Mouse (Mus musculus): ENCODE results near the gene Vpreb2.
"Not testable (repeated sequence)": the region's sequence is repeated elsewhere in the genome, so short reads cannot be mapped to it uniquely, and the experiment has no call there.

Vpreb2 gene

DNA sequence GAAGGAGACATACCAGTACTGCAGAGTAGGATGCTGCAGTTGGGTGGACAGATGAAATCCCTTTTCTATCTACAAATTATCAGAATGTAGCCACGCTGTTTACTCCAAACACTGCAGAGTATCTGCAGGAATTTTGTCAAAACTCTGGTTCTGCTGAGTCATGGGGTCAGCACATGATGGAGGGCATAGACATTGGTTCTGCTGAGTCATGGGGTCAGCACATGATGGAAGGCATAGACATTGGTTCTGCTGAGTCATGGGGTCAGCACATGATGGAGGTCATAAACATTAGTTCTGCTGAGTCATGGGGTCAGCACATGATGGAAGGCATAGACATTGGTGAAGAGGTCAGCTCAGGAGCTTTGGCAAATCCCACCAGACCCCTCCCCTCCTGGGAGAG, 7.5 kb downstream of the Vpreb2 start:
- DNase-seq (ENCODE audit: low read depth, low spot score), result no peak

- DNase-seq (ENCODE audit: low read depth, low spot score), result not testable (repeated sequence)
Measured at GRCm38 (mm10) chr16:17992321-17992720, 12.1 kb downstream of the Vpreb2 start.

- DNase-seq (ENCODE audit: low read depth, low spot score), result no peak
Measured at GRCm38 (mm10) chr16:17999668-18000067, 19.4 kb downstream of the Vpreb2 start.

- no peak for DNase-seq (ENCODE audit: low read depth, low spot score)
Measured at GRCm38 (mm10) chr16:18004589-18004988, 24.4 kb downstream of the Vpreb2 start.

DNA sequence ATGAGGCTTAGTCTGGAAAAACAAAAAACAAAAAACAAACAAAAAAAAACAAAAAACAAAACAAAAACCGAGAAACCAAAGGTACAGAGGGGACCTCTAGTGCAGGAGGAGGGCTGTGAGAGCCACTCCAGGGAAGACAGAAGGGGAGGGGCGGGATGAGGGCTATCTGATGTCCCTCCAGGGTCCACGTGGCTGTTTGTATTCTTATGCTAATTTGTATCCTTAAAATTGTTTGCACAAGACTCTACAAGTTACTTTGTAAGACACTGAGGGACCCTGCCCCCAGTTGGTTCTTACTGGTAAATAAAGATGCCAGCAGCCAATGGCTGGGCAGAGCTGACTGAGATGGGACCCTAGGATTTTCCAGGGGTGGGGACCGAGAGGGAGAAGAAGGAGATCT, 26.9 kb downstream of the Vpreb2 start:
- no peak for DNase-seq (ENCODE audit: low read depth, low spot score)

DNA sequence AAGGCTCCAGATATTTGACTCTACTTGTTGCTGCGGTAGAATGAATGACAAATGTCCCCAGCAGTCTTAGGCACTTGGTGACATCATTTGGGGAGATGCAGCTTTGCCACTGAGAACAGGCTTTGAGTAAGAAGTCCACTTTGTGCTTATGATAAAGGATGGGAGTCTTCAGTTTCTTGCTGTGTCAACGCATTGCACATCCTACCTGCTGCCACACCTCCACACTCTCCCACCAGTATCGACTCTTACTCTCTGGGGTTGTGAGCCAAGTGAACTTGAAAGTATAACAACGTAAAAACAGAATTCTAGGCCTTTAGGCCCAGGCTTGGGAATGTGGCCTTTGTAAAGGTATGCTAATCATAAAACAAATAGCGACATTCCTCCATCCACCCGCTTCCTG, 30.9 kb downstream of the Vpreb2 start:
- no peak for DNase-seq (ENCODE audit: low read depth, low spot score)

DNA sequence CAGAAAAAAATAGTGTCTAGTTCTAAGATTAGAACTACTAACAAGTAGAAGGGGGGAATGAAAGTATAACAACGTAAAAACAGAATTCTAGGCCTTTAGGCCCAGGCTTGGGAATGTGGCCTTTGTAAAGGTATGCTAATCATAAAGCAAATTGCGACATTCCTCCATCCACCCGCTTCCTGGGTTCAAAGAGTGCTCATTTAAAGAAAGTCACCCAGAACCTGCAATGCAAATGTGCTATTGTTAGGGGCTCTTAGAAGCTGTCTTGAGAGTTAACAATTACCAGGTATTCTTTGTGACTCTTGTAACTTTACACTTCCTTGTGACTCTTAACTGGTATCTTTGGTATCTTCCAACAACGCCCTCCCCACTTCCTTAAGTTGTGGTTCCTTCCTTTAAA, 36.3 kb downstream of the Vpreb2 start:
- not testable (repeated sequence) for DNase-seq (ENCODE audit: low read depth, low spot score)

DNA sequence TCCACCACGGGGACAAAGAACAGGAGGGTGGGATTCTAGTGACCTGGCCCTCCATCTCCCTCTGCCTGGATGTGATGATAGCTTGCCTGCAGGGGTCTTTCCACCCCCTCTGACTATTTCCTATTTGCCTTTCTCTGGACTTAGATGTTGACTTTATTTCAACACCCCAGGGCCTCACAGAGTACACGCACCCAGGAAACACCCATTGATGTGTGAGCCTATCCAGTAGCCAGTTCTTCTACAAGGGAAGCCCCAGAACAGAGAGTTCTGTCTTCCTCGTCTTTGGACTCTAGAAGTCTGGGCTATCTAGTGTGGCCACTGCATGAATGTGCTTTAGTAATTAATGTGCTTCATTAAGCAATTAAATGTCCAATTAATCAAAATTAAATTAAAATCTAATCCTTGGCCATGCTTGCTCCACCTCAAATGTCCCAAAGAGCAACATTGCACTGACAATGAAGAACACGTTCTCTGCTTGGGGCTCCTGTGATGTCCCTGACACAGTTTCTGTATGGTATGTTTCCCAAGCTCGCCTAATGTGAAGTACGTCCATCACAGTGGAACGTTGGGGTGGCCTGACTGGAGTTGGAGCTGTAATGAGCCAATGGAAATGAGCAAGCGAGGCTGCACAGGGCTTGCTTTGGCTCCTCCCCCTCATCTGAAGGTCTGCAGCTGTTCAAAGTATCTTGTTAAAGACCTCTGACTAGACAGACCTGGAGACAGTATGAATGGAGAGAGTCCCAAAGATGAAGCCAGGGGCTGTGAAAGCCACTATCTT, 42.7 kb downstream of the Vpreb2 start:
- DNase-seq (ENCODE audit: low read depth, low spot score), result no peak

DNA sequence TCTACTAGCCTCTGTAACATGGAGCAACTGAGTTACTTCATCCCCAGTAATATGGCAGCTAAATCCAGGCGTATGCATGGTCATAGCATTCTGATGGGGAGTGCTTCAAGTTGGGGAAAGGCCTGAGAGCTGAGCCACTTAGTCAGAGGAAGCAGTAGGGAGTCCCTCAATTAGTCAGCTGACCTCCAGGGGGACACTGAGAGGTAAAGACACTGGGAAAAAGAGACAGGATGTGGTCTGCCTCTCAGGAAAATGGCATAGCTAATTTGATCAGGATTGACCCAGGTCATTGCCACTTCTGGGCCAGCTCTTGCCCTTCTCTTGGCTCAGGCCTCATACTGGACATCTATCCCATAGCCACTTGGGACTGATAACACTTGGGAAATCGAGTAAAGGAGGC, 47.1 kb downstream of the Vpreb2 start:
- DNase-seq (ENCODE audit: low read depth, low spot score), result no peak

Measured in mesoderm, embryonic 11.5 days (tissue).